Mouse (Mus musculus) brain, embryonic 14.5 days (tissue): ENCODE results near the gene Cysrt1.

Experiments
- CTCF ChIP-seq: fragments of 200-500 bp; IDR thresholded peaks from 2 replicates; pipeline ENCODE4 v1.5.1; 2012; ENCODE audit warnings: inconsistent platforms, mild to moderate bottlenecking, moderate library complexity, borderline replicate concordance; ENCODE audit not compliant: insufficient read depth, insufficient read length; ENCODE audit errors: extremely low read depth
- POLR2A ChIP-seq: fragments of 200-500 bp; IDR thresholded peaks from 2 replicates; pipeline ENCODE4 v1.6.1; 2012; ENCODE audit warnings: mild to moderate bottlenecking, inconsistent platforms, borderline replicate concordance; ENCODE audit not compliant: poor library complexity, insufficient read depth, insufficient read length, severe bottlenecking; ENCODE audit errors: extremely low read depth

DNA sequence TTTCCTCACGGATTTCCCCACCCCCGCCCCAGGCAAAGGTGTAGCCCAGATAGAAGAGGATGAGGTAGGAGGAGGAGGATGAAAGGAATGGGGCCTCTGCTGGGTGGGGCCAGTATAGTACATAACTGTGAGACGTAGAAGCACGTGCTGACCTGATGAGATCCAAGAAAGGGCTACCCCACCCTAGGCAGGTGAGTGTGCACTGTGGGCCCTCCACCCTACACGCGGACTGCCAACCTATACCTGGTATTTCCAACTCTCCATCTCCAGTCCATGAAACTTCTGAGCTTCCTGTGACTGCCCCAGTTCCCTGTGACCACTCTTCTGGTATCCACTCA lies 845 bp downstream of the Cysrt1 start:
- no peak for TF ChIP-seq CTCF
- no peak for TF ChIP-seq POLR2A
